Mouse (Mus musculus): ENCODE results near the gene Olfr986. TPM values are rescaled to one million over a fixed set of nuclear protein-coding genes. Genes with fewer than 3 reads are reported as not detected.
"Not testable (repeated sequence)": the region's sequence is repeated elsewhere in the genome, so short reads cannot be mapped to it uniquely, and the experiment has no call there.

Olfr986 gene
- not detected in 2 replicates for polyA plus RNA-seq (2015; fragmentation: Nextera tagmentation; extraction: Ambion mirVana)

DNA sequence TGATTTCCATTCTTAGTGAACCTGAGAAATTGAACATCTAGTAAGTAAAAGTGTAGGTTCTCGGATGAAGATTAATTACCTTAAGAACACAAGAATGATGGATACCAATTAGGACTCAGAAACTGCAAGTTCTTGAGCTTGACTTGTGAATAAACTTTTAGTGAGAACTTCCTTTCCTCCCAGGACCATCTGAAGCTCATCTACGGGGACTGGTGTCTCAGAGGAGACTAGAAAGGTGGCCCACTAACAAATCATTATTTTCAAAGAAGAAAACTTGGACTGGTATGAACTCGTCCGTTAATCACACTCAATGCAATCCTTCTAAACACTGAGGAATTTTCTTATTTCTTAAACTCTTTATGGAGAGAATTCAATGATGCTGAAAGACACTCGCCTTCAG lies at the start of gene Olfr986:
TSS of gene Olfr986 (plus strand) at position 301 of the 400 bp plus-strand sequence.
- WGBS, result 88% methylated on average over 5 of the region's 5 CpGs
- H3K27ac ChIP-seq, result no peak within 1 kb of the TSS

DNA sequence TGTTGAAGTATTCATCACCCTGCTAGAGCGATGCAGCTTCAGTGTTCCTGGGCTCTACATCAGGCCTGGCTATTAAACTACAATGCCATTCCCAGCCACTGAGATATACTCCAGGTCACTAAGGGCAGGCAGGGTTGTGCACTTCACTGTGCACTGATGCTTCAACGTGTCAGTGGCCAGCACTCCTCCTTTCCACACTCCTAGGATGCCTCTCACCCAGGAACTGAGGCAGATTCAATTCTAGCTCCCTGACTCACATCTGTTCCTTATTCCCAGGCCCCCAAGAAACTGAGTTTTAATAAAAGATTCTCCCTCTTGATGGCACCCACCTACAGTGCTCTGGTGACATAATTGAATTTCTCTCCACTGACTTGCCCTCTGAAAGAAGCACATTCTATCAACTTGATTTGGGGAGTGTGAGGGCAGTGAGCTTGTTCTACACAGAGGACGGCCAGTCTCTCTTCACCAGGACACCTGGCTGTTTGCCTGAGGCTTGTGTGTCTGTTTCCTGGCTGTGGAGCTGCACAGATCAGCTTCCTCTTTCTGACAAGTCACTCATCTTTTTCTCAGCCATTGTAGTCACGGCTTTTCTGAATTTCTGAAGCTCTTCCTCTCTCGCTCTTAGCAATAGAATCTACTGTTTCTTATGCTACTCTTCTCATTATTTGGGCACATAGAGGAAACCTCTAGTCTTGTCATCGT lies 43.6 kb upstream of the Olfr986 start:
- H3K4me3 ChIP-seq, result no peak overlapping the region
- H3K27ac ChIP-seq, result no peak overlapping the region
- no peaks in the 10 kb centered on the region for H3K4me1 ChIP-seq
- H3K9me3 ChIP-seq, result no peaks in the 10 kb centered on the region
- 74% methylated on average over 6 of the region's 6 CpGs for WGBS
- ATAC-seq (ENCODE audit: insufficient number of reproducible peaks, insufficient read depth, low FRiP score, low TSS enrichment, low read depth), result no peak
- no peaks in the 10 kb centered on the region for H3K36me3 ChIP-seq
- no peak overlapping the region for H3K9ac ChIP-seq
- no peaks in the 10 kb centered on the region for H3K27me3 ChIP-seq
- no peak overlapping the region for H3K4me2 ChIP-seq

More for the DNA sequence above, at the start of gene Olfr986:
- H3K9ac ChIP-seq, result no peak within 1 kb of the TSS
- no peaks in the 10 kb centered on the region for H3K27me3 ChIP-seq
- no peak for ATAC-seq (ENCODE audit: insufficient number of reproducible peaks, insufficient read depth, low FRiP score, low TSS enrichment, low read depth)
- H3K4me1 ChIP-seq, result no peaks in the 10 kb centered on the region
- no peaks in the 10 kb centered on the region for H3K36me3 ChIP-seq
- H3K9me3 ChIP-seq, result no peaks in the 10 kb centered on the region
- no peak within 1 kb of the TSS for H3K4me3 ChIP-seq
- H3K4me2 ChIP-seq, result no peak within 1 kb of the TSS

DNA sequence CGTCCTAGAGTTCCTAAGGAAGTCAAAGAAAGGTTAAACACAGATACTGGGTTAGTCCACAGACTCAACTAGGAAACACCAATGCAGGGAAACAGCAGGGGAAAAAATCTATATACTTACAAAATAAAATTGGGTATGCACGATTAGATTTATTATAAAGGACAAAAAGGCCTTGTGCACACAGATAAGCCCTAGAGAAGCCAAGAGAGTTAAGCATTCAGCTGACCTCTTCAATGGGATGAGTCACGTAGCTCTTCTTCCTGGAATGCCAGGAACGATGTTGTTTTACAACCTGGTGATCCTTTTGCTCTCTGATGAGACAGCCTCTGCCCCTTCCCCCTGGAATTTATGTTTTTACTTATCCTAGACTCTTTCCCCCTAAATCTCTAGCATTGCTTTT lies 41.2 kb upstream of the Olfr986 start:
- no peak overlapping the region for H3K4me2 ChIP-seq
- H3K4me3 ChIP-seq, result no peak overlapping the region
- no peaks in the 10 kb centered on the region for H3K36me3 ChIP-seq
- H3K9ac ChIP-seq, result no peak overlapping the region
- no peak for ATAC-seq (ENCODE audit: insufficient number of reproducible peaks, insufficient read depth, low FRiP score, low TSS enrichment, low read depth)
- WGBS, result 74% methylated on average over 4 of the region's 4 CpGs
- no peak overlapping the region for H3K27ac ChIP-seq
- H3K9me3 ChIP-seq, result no peaks in the 10 kb centered on the region
- H3K4me1 ChIP-seq, result no peaks in the 10 kb centered on the region
- H3K27me3 ChIP-seq, result no peaks in the 10 kb centered on the region

DNA sequence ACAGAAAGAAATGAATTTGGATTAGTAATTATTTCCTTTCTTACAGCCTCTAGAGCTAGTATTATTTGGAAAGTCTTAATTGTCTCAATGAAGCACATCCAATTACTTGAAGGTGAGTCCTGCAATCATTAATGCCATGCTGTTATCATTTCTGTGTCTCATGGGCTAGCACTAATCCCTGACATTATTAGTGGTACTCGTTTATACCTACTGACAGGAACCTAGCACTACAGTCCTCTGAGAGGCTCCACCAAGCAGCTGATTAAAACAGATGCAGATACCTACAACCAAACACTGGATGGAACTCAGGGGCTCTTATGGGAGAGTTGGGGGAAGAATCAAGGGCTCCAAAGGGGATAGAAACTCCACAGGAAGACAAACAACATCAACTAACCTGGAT lies 39.2 kb upstream of the Olfr986 start:
- Histone ChIP-seq H3K27me3 (no peaks in the 10 kb centered on the region), H3K9ac (no peak overlapping the region), H3K4me3 (no peak overlapping the region), H3K4me2 (no peak overlapping the region), H3K27ac (no peak overlapping the region), H3K4me1 (no peaks in the 10 kb centered on the region), H3K36me3 (no peaks in the 10 kb centered on the region), H3K9me3 (no peaks in the 10 kb centered on the region)
- ATAC-seq (ENCODE audit: insufficient number of reproducible peaks, insufficient read depth, low FRiP score, low TSS enrichment, low read depth), result no peak
- WGBS, result 42% methylated on average over 1 of the region's 1 CpGs

DNA sequence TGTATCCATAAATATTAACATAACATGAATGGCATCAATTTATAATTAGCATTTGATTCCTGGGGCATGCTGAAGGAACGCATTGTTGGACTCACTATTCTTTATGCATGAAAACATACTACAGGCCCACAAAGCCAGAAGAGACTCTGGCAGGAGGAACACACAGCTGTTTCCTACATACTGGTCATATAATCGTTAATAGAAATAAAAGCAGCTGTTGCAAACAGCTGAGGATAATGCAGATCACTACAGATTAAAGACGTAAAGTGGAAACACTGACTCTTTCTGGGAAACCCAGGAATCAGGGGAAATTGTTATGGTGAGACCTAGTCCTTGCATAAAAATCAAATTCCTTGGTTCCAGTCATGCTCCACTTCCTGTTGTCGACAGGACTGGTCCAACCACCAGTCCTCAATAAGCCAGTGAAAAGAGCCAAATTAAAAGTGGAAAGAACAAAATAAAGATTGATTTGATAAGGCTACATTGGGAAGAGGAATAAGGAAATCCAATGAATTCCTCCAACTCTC lies 25.5 kb upstream of the Olfr986 start:
- H3K9me3 ChIP-seq, result no peaks in the 10 kb centered on the region
- H3K4me3 ChIP-seq, result no peak overlapping the region
- H3K36me3 ChIP-seq, result no peaks in the 10 kb centered on the region
- no peak overlapping the region for H3K9ac ChIP-seq
- no peaks in the 10 kb centered on the region for H3K4me1 ChIP-seq
- no peak for ATAC-seq (ENCODE audit: insufficient number of reproducible peaks, insufficient read depth, low FRiP score, low TSS enrichment, low read depth)
- H3K4me2 ChIP-seq, result no peak overlapping the region
- H3K27me3 ChIP-seq, result peaks cover 3% of the 10 kb centered on the region; the same call in 1 of the 2 replicates
- 44% methylated on average over 4 of the region's 4 CpGs for WGBS
- H3K27ac ChIP-seq, result no peak overlapping the region

DNA sequence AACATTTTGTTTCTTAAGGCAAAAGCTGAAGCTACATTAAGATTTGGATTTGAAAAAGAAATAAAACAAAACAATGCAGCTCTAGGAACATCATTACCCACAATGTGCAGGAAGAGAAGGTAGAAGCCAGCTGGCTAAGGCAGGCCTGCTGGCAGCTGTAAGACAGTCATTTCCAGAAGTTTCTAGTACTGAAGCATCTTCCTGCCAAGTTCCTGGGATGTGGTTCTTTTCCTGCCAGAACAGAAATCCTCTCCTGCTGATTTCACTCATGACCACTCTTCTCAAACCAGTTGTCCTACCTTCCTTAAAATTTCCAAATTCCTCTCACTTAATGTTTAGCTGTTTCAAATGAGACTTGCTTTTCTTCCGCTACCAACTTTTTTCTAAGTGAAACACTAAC lies 14.3 kb upstream of the Olfr986 start:
- no peak overlapping the region for H3K27ac ChIP-seq
- H3K4me2 ChIP-seq, result no peak overlapping the region
- H3K27me3 ChIP-seq, result no peaks in the 10 kb centered on the region
- 92% methylated on average over 1 of the region's 1 CpGs for WGBS
- no peak overlapping the region for H3K9ac ChIP-seq
- H3K4me3 ChIP-seq, result no peak overlapping the region
- no peaks in the 10 kb centered on the region for H3K4me1 ChIP-seq
- no peaks in the 10 kb centered on the region for H3K9me3 ChIP-seq
- ATAC-seq (ENCODE audit: insufficient number of reproducible peaks, insufficient read depth, low FRiP score, low TSS enrichment, low read depth), result no peak
- H3K36me3 ChIP-seq, result no peaks in the 10 kb centered on the region

DNA sequence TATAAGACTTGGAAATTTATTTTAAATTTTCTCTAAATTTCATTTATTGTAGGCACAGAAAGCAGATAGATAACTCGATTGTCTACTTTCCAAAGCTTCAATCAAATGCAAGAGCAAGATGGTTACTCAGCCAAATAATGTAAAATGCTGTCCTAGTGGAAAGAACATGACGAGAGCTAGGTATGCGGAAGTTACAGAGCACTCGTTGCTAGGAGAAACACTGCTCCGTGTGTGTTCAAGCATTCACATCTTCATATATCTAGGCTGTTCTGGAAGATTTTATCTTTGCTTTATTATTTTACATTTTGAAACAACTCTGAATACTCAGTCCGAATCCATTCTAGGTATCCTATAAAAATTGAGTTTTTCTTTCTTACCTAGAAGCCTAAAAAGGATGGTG lies 3.7 kb upstream of the Olfr986 start:
- WGBS, result 76% methylated on average over 6 of the region's 6 CpGs
- H3K9ac ChIP-seq, result no peak overlapping the region

DNA sequence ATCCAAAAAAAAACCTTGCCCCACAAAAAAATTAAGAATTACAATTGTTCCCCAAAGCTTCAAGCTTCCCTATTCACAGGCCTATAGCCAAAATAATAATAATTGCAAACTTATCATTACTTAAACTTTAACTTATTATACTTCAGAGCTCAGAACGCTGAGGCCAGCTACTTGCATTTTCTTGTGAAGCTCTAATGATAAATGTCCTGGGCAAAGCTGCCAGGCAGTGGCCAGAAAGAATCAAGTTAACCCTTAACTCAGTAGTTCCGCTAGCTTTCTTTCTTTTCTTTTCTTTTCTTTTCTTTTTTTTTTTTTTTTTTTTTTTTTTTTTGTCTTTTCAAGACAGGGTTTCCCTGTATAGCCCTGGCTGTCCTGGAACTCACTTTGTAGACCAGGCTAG lies 4.4 kb downstream of the Olfr986 start:
- H3K9ac ChIP-seq; H3K36me3 ChIP-seq; H3K4me1 ChIP-seq; H3K27ac ChIP-seq; H3K27me3 ChIP-seq; H3K9me3 ChIP-seq; H3K4me3 ChIP-seq; H3K4me2 ChIP-seq; ATAC-seq (ENCODE audit: insufficient number of reproducible peaks, insufficient read depth, low FRiP score, low TSS enrichment, low read depth): not testable (repeated sequence)
- WGBS, result 81% methylated on average over 2 of the region's 2 CpGs

More for the DNA sequence above, 3.7 kb upstream of the Olfr986 start:
- no peak for ATAC-seq (ENCODE audit: insufficient number of reproducible peaks, insufficient read depth, low FRiP score, low TSS enrichment, low read depth)
- Histone ChIP-seq H3K27me3 (no peaks in the 10 kb centered on the region), H3K4me1 (no peaks in the 10 kb centered on the region), H3K36me3 (no peaks in the 10 kb centered on the region), H3K27ac (no peak overlapping the region), H3K9me3 (no peaks in the 10 kb centered on the region), H3K4me2 (no peak overlapping the region), H3K4me3 (no peak overlapping the region)

DNA sequence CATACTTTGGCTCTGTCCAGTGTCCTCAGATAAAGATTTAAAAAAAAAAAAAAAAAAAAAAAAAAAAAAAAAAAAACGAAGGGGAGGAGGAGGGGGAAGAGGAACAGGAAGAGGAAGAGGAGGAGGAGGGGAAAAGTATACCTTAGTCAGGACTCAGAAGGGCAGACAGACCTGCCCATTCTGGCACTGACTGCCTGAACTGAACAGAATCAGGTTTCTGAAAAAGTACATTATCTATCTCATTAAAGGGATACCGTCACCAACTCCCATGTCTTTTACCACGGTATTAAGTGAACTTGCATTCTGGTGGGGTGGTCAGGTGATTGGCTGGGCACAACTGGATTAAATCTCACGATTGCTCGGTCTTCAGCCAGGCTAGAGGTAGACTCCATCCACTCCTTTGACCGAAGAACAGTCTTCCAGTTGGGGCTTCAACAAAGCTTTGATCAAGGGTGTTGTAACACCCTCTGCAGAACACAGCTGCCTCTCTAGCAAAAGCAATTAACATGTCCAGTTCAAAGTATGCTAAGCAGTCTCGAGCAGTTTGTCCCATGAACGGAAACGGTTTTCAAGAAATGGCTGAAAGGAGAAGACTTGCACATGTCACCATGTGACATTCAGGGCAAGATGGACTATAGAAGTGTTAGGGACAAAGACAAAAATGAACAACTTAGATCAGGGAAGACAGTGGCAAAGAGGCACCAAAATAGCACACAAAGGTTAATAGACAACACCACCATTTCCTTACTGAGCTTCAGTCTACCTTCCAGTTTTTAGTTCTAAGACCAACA lies 10.6 kb downstream of the Olfr986 start:
- no peaks in the 10 kb centered on the region for H3K27me3 ChIP-seq
- peak overlapping the region; percentile 86; the same call in 1 of the 2 replicates for H3K9ac ChIP-seq
- WGBS, result 88% methylated on average over 9 of the region's 9 CpGs
- H3K4me1 ChIP-seq, result peaks cover 11% of the 10 kb centered on the region
- no peak for ATAC-seq (ENCODE audit: insufficient number of reproducible peaks, insufficient read depth, low FRiP score, low TSS enrichment, low read depth)
- no peaks in the 10 kb centered on the region for H3K36me3 ChIP-seq
- peak overlapping the region; percentile 83 for H3K4me3 ChIP-seq
- H3K27ac ChIP-seq, result 0 out of 2 replicates have a peak overlapping the region, but pooled peaks have one; percentile 8
- H3K9me3 ChIP-seq, result no peaks in the 10 kb centered on the region
- H3K4me2 ChIP-seq, result peak overlapping the region; percentile 83

DNA sequence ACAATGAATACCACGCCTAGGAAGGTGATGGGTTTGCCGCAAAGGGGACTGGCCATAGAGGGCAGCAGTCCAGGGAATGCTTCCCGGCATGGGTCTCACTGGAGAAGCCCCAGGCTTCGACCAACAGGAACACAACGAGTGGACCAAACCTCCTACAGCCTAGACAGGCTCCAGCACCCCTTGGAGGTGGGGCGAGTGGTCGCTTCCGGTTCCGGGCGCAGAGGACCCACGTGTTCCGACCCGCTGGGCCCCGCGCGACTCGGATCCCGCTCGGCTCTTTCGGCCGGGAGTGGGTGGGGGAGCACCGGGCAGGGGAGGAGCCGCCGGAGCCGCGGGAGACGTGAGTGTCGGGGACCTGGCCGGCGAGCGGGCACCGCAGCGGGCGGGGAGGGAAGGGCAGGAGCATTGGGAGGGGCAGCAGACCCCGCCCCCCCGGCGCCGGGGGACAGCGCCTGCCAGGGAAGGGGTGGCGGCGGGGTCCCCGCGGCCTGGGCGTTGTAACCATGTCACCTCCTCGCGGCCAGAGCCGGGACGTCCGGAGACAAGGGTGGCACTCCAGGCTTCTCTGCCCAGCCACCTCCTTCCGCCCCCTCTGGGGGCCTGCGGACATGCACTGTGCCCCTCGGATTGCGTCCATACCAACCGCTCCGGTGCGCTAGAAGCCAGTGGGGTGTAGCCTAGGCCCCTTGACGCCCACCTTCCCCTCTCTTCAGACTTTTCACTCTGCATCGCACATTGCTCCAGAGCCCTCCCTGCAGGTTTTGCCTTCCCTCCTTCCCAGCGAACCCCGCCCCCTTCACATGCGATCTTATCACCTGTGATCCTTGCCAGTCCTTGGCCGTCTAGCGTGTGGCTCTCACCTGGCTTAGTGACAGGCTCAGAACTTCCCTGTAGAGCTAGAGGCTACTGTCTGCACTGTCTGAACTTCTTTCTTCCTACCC lies 11.6 kb downstream of the Olfr986 start, which contains the start of gene Zfp202:
TSS of gene Zfp202 (plus strand) at position 219 of the 941 bp plus-strand sequence.
- under 1% methylated on average over 62 of the region's 63 CpGs for WGBS
- peak within 1 kb of the TSS; percentile 83 for H3K4me3 ChIP-seq
- H3K4me2 ChIP-seq, result peak within 1 kb of the TSS; percentile 83
- peaks cover 11% of the 10 kb centered on the region for H3K4me1 ChIP-seq
- H3K27ac ChIP-seq, result peak within 1 kb of the TSS; percentile 44; the same call in 1 of the 2 replicates
- peak; percentile 93 for ATAC-seq (ENCODE audit: insufficient number of reproducible peaks, insufficient read depth, low FRiP score, low TSS enrichment, low read depth)
- peak within 1 kb of the TSS; percentile 86 for H3K9ac ChIP-seq
- no peaks in the 10 kb centered on the region for H3K27me3 ChIP-seq
- H3K36me3 ChIP-seq, result no peaks in the 10 kb centered on the region
- no peaks in the 10 kb centered on the region for H3K9me3 ChIP-seq

DNA sequence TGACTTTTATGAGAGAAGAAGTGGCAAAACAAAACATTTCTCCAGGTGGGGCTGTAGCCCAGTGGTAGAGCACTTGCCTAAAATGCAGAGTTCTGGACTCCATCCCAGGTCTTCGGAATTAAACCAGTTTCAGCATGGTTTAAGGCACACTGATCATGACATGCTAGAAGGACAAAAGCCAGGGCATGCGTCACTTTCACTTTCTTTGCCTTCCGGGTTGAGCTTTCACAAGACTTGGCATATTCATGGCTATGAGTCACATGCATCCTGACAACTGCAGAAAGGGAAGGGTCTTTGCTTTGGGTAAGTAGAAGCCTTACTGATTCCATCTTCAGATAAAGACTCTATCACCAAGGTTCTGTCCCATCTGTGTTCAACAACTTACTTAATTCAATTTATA lies 15.3 kb downstream of the Olfr986 start:
- Histone ChIP-seq H3K4me3 (no peak overlapping the region), H3K36me3 (0 out of 2 replicates have a peak, but pooled peaks cover 5% of the 10 kb centered on the region), H3K27ac (no peak overlapping the region), H3K4me1 (peaks cover 11% of the 10 kb centered on the region), H3K4me2 (no peak overlapping the region), H3K9me3 (no peaks in the 10 kb centered on the region), H3K27me3 (no peaks in the 10 kb centered on the region), H3K9ac (no peak overlapping the region)
- 91% methylated on average over 3 of the region's 3 CpGs for WGBS
- no peak for ATAC-seq (ENCODE audit: insufficient number of reproducible peaks, insufficient read depth, low FRiP score, low TSS enrichment, low read depth)

All from embryonic facial prominence, embryonic 13.5 days (tissue).